Mouse (Mus musculus) left cerebral cortex, postnatal 14 days (tissue): ENCODE data around the gene Olfr148. TPM values are rescaled to one million over a fixed set of nuclear protein-coding genes. Genes with fewer than 3 reads are reported as not detected.

Source experiments
- total RNA-seq, 2 experiments: library from RNA; stranded (reverse); gene quantifications; 2 replicates each; pipeline ENCODE4 v1.2.3; 2021

The Olfr148 gene
- total RNA-seq, 2 experiments from 2014 or later, result not detected

Other genes starting within 250 kb of the Olfr148 start
- not detected for gene Olfr951, start 223.2 kb upstream of the Olfr148 start, total RNA-seq
- not detected for gene Olfr952, start 183.5 kb upstream of the Olfr148 start, total RNA-seq
- not detected for gene Olfr954, start 154.0 kb upstream of the Olfr148 start, total RNA-seq
- not detected for gene Olfr955, start 138.7 kb upstream of the Olfr148 start, total RNA-seq
- gene Olfr44, start 116.7 kb upstream of the Olfr148 start, total RNA-seq, result not detected
- gene Olfr957, start 94.8 kb upstream of the Olfr148 start, total RNA-seq, result not detected
- gene Olfr958, start 56.6 kb upstream of the Olfr148 start, total RNA-seq, result not detected
- gene Olfr959, start 35.1 kb upstream of the Olfr148 start, total RNA-seq, result not detected
- 10 to 100 TPM in 1 of 2 experiments, 1 to 10 TPM in 1; 6.5 to 13.9 TPM for gene AW551984, start 6.3 kb upstream of the Olfr148 start, total RNA-seq
- not detected for gene Olfr960, start 10.7 kb downstream of the Olfr148 start, total RNA-seq
- not detected for gene Olfr961, start 34.4 kb downstream of the Olfr148 start, total RNA-seq
- gene Olfr963, start 56.5 kb downstream of the Olfr148 start, total RNA-seq, result not detected
- not detected for gene Olfr149, start 96.5 kb downstream of the Olfr148 start, total RNA-seq
- not detected for gene Olfr965, start 100.7 kb downstream of the Olfr148 start, total RNA-seq
- not detected for gene Olfr150, start 120.3 kb downstream of the Olfr148 start, total RNA-seq
- not detected for gene Olfr967, start 135.6 kb downstream of the Olfr148 start, total RNA-seq
- not detected for gene Olfr968, start 172.6 kb downstream of the Olfr148 start, total RNA-seq
- gene Olfr969, start 180.3 kb downstream of the Olfr148 start, total RNA-seq, result not detected
- not detected for gene Olfr970, start 198.2 kb downstream of the Olfr148 start, total RNA-seq
- gene Olfr971, start 226.2 kb downstream of the Olfr148 start, total RNA-seq, result not detected